Mouse (Mus musculus): ENCODE measurements at regions not wholly inside any gene's neighbourhood (a gene's known extent, or its start where the extent isn't known, plus 50 kb on each side); places are given as distances from the start of the nearest gene placed in this dataset.
"Not testable (repeated sequence)": the region's sequence is repeated elsewhere in the genome, so short reads cannot be mapped to it uniquely, and the experiment has no call there.

- WGBS: 85% methylated on average over 6 of the region's 6 CpGs
- no peak for ATAC-seq (ENCODE audit: insufficient read depth, low FRiP score, low TSS enrichment)
Observed at GRCm38 (mm10) chr7:96017112-96017884, 153.7 kb upstream of the Tenm4 start.

GRCm38 (mm10) chr7:96024048-96024447 lies 147.0 kb upstream of the Tenm4 start:
- Histone ChIP-seq H3K36me3 (ENCODE audit: control insufficient read depth, insufficient read depth, low read length) (no peaks in the 10 kb centered on the region), H3K4me1 (ENCODE audit: control insufficient read depth, insufficient read depth, low read length) (no peaks in the 10 kb centered on the region), H3K9ac (ENCODE audit: low read length) (no peak overlapping the region), H3K4me2 (ENCODE audit: low read depth) (no peak overlapping the region), H3K9me3 (ENCODE audit: control insufficient read depth, low read length) (no peaks in the 10 kb centered on the region), H3K27ac (ENCODE audit: low read depth, low read length) (no peak overlapping the region), H3K27me3 (ENCODE audit: control insufficient read depth, insufficient read depth, low read length) (no peaks in the 10 kb centered on the region), H3K4me3 (ENCODE audit: low read depth, low read length) (no peak overlapping the region)
- ATAC-seq (ENCODE audit: insufficient read depth, low FRiP score, low TSS enrichment) (no peak), DNase-seq (ENCODE audit: low spot score) (no peak)
- WGBS: 98% methylated on average over 3 of the region's 3 CpGs

More at GRCm38 (mm10) chr7:96017112-96017884, 153.7 kb upstream of the Tenm4 start:
- H3K36me3 ChIP-seq (ENCODE audit: control insufficient read depth, insufficient read depth, low read length): no peaks in the 10 kb centered on the region
- no peaks in the 10 kb centered on the region for H3K4me1 ChIP-seq (ENCODE audit: control insufficient read depth, insufficient read depth, low read length)
- no peak overlapping the region for H3K27ac ChIP-seq (ENCODE audit: low read depth, low read length)
- no peak for DNase-seq (ENCODE audit: low spot score)
- H3K9ac ChIP-seq (ENCODE audit: low read length): no peak overlapping the region
- no peaks in the 10 kb centered on the region for H3K9me3 ChIP-seq (ENCODE audit: control insufficient read depth, low read length)
- H3K4me2 ChIP-seq (ENCODE audit: low read depth): no peak overlapping the region
- H3K27me3 ChIP-seq (ENCODE audit: control insufficient read depth, insufficient read depth, low read length): no peaks in the 10 kb centered on the region
- H3K4me3 ChIP-seq (ENCODE audit: low read depth, low read length): no peak overlapping the region

GRCm38 (mm10) chr7:96026781-96027418 lies 144.1 kb upstream of the Tenm4 start:
- H3K4me3 ChIP-seq (ENCODE audit: low read depth, low read length): no peak overlapping the region
- no peaks in the 10 kb centered on the region for H3K4me1 ChIP-seq (ENCODE audit: control insufficient read depth, insufficient read depth, low read length)
- 84% methylated on average over 6 of the region's 6 CpGs for WGBS
- DNase-seq (ENCODE audit: low spot score) (no peak), ATAC-seq (ENCODE audit: insufficient read depth, low FRiP score, low TSS enrichment) (no peak)
- no peaks in the 10 kb centered on the region for H3K27me3 ChIP-seq (ENCODE audit: control insufficient read depth, insufficient read depth, low read length)
- H3K36me3 ChIP-seq (ENCODE audit: control insufficient read depth, insufficient read depth, low read length): no peaks in the 10 kb centered on the region
- H3K9ac ChIP-seq (ENCODE audit: low read length): no peak overlapping the region
- no peak overlapping the region for H3K4me2 ChIP-seq (ENCODE audit: low read depth)
- no peaks in the 10 kb centered on the region for H3K9me3 ChIP-seq (ENCODE audit: control insufficient read depth, low read length)
- no peak overlapping the region for H3K27ac ChIP-seq (ENCODE audit: low read depth, low read length)

GRCm38 (mm10) chr7:96033636-96034035 lies 137.4 kb upstream of the Tenm4 start:
- H3K9ac ChIP-seq (ENCODE audit: low read length): no peak overlapping the region
- no peak for DNase-seq (ENCODE audit: low spot score)
- no peak for ATAC-seq (ENCODE audit: insufficient read depth, low FRiP score, low TSS enrichment)
- no peaks in the 10 kb centered on the region for H3K9me3 ChIP-seq (ENCODE audit: control insufficient read depth, low read length)
- no peaks in the 10 kb centered on the region for H3K4me1 ChIP-seq (ENCODE audit: control insufficient read depth, insufficient read depth, low read length)
- H3K36me3 ChIP-seq (ENCODE audit: control insufficient read depth, insufficient read depth, low read length): no peaks in the 10 kb centered on the region
- no peak overlapping the region for H3K27ac ChIP-seq (ENCODE audit: low read depth, low read length)
- H3K4me3 ChIP-seq (ENCODE audit: low read depth, low read length): no peak overlapping the region
- WGBS: 77% methylated on average over 4 of the region's 4 CpGs
- H3K27me3 ChIP-seq (ENCODE audit: control insufficient read depth, insufficient read depth, low read length): no peaks in the 10 kb centered on the region
- no peak overlapping the region for H3K4me2 ChIP-seq (ENCODE audit: low read depth)

- H3K9ac ChIP-seq (ENCODE audit: low read length): no peak overlapping the region
- H3K9me3 ChIP-seq (ENCODE audit: control insufficient read depth, low read length): no peaks in the 10 kb centered on the region
- no peaks in the 10 kb centered on the region for H3K4me1 ChIP-seq (ENCODE audit: control insufficient read depth, insufficient read depth, low read length)
- H3K4me2 ChIP-seq (ENCODE audit: low read depth): no peak overlapping the region
- WGBS: 76% methylated on average over 2 of the region's 2 CpGs
- H3K36me3 ChIP-seq (ENCODE audit: control insufficient read depth, insufficient read depth, low read length): no peaks in the 10 kb centered on the region
- ATAC-seq (ENCODE audit: insufficient read depth, low FRiP score, low TSS enrichment) (no peak), DNase-seq (ENCODE audit: low spot score) (no peak)
- H3K27me3 ChIP-seq (ENCODE audit: control insufficient read depth, insufficient read depth, low read length): no peaks in the 10 kb centered on the region
- H3K4me3 ChIP-seq (ENCODE audit: low read depth, low read length): no peak overlapping the region
- H3K27ac ChIP-seq (ENCODE audit: low read depth, low read length): no peak overlapping the region
Observed at GRCm38 (mm10) chr7:96035456-96035855, 135.6 kb upstream of the Tenm4 start.

- no peak for DNase-seq (ENCODE audit: low spot score)
- H3K4me3 ChIP-seq (ENCODE audit: low read depth, low read length): no peak overlapping the region
- H3K27me3 ChIP-seq (ENCODE audit: control insufficient read depth, insufficient read depth, low read length): no peaks in the 10 kb centered on the region
- no peaks in the 10 kb centered on the region for H3K4me1 ChIP-seq (ENCODE audit: control insufficient read depth, insufficient read depth, low read length)
- H3K36me3 ChIP-seq (ENCODE audit: control insufficient read depth, insufficient read depth, low read length): no peaks in the 10 kb centered on the region
- no peak overlapping the region for H3K4me2 ChIP-seq (ENCODE audit: low read depth)
- H3K9me3 ChIP-seq (ENCODE audit: control insufficient read depth, low read length): no peaks in the 10 kb centered on the region
- no peak for ATAC-seq (ENCODE audit: insufficient read depth, low FRiP score, low TSS enrichment)
- H3K27ac ChIP-seq (ENCODE audit: low read depth, low read length): no peak overlapping the region
- 76% methylated on average over 6 of the region's 6 CpGs for WGBS
- no peak overlapping the region for H3K9ac ChIP-seq (ENCODE audit: low read length)
Observed at GRCm38 (mm10) chr7:96039628-96040027, 131.4 kb upstream of the Tenm4 start.

GRCm38 (mm10) chr7:96041806-96042205 lies 129.2 kb upstream of the Tenm4 start:
- no peak for DNase-seq (ENCODE audit: low spot score)
- H3K4me3 ChIP-seq (ENCODE audit: low read depth, low read length): no peak overlapping the region
- no peak overlapping the region for H3K4me2 ChIP-seq (ENCODE audit: low read depth)
- H3K9me3 ChIP-seq (ENCODE audit: control insufficient read depth, low read length): no peaks in the 10 kb centered on the region
- no peaks in the 10 kb centered on the region for H3K4me1 ChIP-seq (ENCODE audit: control insufficient read depth, insufficient read depth, low read length)
- ATAC-seq (ENCODE audit: insufficient read depth, low FRiP score, low TSS enrichment): no peak
- no peak overlapping the region for H3K27ac ChIP-seq (ENCODE audit: low read depth, low read length)
- H3K36me3 ChIP-seq (ENCODE audit: control insufficient read depth, insufficient read depth, low read length): no peaks in the 10 kb centered on the region
- 88% methylated on average over 4 of the region's 4 CpGs for WGBS
- no peak overlapping the region for H3K9ac ChIP-seq (ENCODE audit: low read length)
- no peaks in the 10 kb centered on the region for H3K27me3 ChIP-seq (ENCODE audit: control insufficient read depth, insufficient read depth, low read length)

GRCm38 (mm10) chr7:96051631-96052030 lies 119.4 kb upstream of the Tenm4 start:
- Histone ChIP-seq H3K4me2 (ENCODE audit: low read depth) (no peak overlapping the region), H3K36me3 (ENCODE audit: control insufficient read depth, insufficient read depth, low read length) (no peaks in the 10 kb centered on the region), H3K4me3 (ENCODE audit: low read depth, low read length) (no peak overlapping the region), H3K4me1 (ENCODE audit: control insufficient read depth, insufficient read depth, low read length) (no peaks in the 10 kb centered on the region), H3K9me3 (ENCODE audit: control insufficient read depth, low read length) (no peaks in the 10 kb centered on the region), H3K9ac (ENCODE audit: low read length) (no peak overlapping the region), H3K27me3 (ENCODE audit: control insufficient read depth, insufficient read depth, low read length) (no peaks in the 10 kb centered on the region), H3K27ac (ENCODE audit: low read depth, low read length) (no peak overlapping the region)
- no peak for DNase-seq (ENCODE audit: low spot score)
- WGBS: 89% methylated on average over 1 of the region's 1 CpGs
- no peak for ATAC-seq (ENCODE audit: insufficient read depth, low FRiP score, low TSS enrichment)

GRCm38 (mm10) chr7:96061599-96061998 lies 109.4 kb upstream of the Tenm4 start:
- H3K27me3 ChIP-seq (ENCODE audit: control insufficient read depth, insufficient read depth, low read length); H3K27ac ChIP-seq (ENCODE audit: low read depth, low read length); H3K4me2 ChIP-seq (ENCODE audit: low read depth); ATAC-seq (ENCODE audit: insufficient read depth, low FRiP score, low TSS enrichment); H3K4me1 ChIP-seq (ENCODE audit: control insufficient read depth, insufficient read depth, low read length); DNase-seq (ENCODE audit: low spot score); H3K4me3 ChIP-seq (ENCODE audit: low read depth, low read length); H3K9ac ChIP-seq (ENCODE audit: low read length); H3K36me3 ChIP-seq (ENCODE audit: control insufficient read depth, insufficient read depth, low read length); H3K9me3 ChIP-seq (ENCODE audit: control insufficient read depth, low read length): not testable (repeated sequence)
- 50% methylated on average over 1 of the region's 1 CpGs for WGBS
